Mouse (Mus musculus) heart, postnatal 0 days (tissue): ENCODE results near the gene Yap1.

Experiments used
- CTCF ChIP-seq: IDR thresholded peaks from 2 replicates; pipeline ENCODE4 v1.5.1; 2016; ENCODE audit warnings: antibody characterized with exemption, control low read depth, low read depth
- EP300 ChIP-seq: IDR thresholded peaks from 2 replicates; pipeline ENCODE4 v1.6.1; 2016; ENCODE audit warnings: antibody characterized with exemption, low read depth

DNA sequence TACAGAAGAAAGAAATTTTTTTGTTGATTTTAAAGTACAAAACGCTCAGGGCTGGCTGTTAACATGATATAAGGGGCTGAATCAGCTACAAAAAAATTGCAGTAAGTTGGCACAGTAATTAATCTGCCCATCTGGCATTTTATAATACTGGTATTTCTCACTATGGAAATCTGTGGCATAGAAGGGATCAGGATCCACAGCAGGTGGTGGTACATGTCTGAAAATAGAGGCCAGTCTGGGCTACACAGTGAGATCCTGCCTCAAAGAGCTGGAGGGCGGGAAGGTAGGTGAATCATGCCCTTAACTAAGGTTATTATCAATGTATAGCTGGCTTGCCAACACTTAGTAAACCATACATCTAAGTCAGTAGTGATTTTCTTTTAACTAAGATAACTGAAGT is 47.0 kb downstream of the Yap1 start:
- TF ChIP-seq CTCF (no peak), EP300 (no peak)
